Mouse (Mus musculus): ENCODE results near the gene Plch2.

Gene Plch2

GRCm38 (mm10) chr4:154957289-154957993 is 99.1 kb downstream of the Plch2 start:
- 44% methylated on average over 13 of the region's 13 CpGs for WGBS

GRCm38 (mm10) chr4:154956604-154957003 is 100.0 kb downstream of the Plch2 start:
- 67% methylated on average over 9 of the region's 9 CpGs for WGBS

GRCm38 (mm10) chr4:154952461-154953241 is 103.9 kb downstream of the Plch2 start:
- 7% methylated on average over 26 of the region's 26 CpGs for WGBS

- WGBS: 11% methylated on average over 16 of the region's 16 CpGs
Measured at GRCm38 (mm10) chr4:154949589-154949982, 107.0 kb downstream of the Plch2 start.

GRCm38 (mm10) chr4:154948940-154949588 is 107.5 kb downstream of the Plch2 start:
- WGBS: 54% methylated on average over 6 of the region's 6 CpGs

- WGBS: 38% methylated on average over 14 of the region's 14 CpGs
Measured at GRCm38 (mm10) chr4:154948066-154948939, 108.3 kb downstream of the Plch2 start.

- 9% methylated on average over 8 of the region's 8 CpGs for WGBS
Measured at GRCm38 (mm10) chr4:154946319-154946718, 110.3 kb downstream of the Plch2 start.

- WGBS: 49% methylated on average over 2 of the region's 2 CpGs
Measured at GRCm38 (mm10) chr4:154944121-154944590, 112.4 kb downstream of the Plch2 start.

GRCm38 (mm10) chr4:154943323-154944039 is 113.1 kb downstream of the Plch2 start:
- WGBS: 96% methylated on average over 6 of the region's 6 CpGs

- WGBS: 82% methylated on average over 10 of the region's 10 CpGs
Measured at GRCm38 (mm10) chr4:154942632-154943322, 113.8 kb downstream of the Plch2 start.

- 96% methylated on average over 4 of the region's 5 CpGs for WGBS
Measured at GRCm38 (mm10) chr4:154941831-154942230, 114.8 kb downstream of the Plch2 start.

- WGBS: 95% methylated on average over 2 of the region's 2 CpGs
Measured at GRCm38 (mm10) chr4:154940156-154940555, 116.4 kb downstream of the Plch2 start.

- 88% methylated on average over 1 of the region's 1 CpGs for WGBS
Measured at GRCm38 (mm10) chr4:154937746-154938145, 118.8 kb downstream of the Plch2 start.

GRCm38 (mm10) chr4:154936542-154937255 is 119.9 kb downstream of the Plch2 start:
- 64% methylated on average over 8 of the region's 8 CpGs for WGBS

- 85% methylated on average over 7 of the region's 7 CpGs for WGBS
Measured at GRCm38 (mm10) chr4:154935788-154936187, 120.8 kb downstream of the Plch2 start.

- 98% methylated on average over 2 of the region's 2 CpGs for WGBS
Measured at GRCm38 (mm10) chr4:154934800-154935199, 121.8 kb downstream of the Plch2 start.

- WGBS: 65% methylated on average over 13 of the region's 13 CpGs
Measured at GRCm38 (mm10) chr4:154933306-154933907, 123.2 kb downstream of the Plch2 start.

All from cerebral cortex, adult 2 months (tissue).